Mouse (Mus musculus) midbrain, embryonic 10.5 days (tissue): ENCODE measurements around the gene Gnl2. TPM values are rescaled to one million over a fixed set of nuclear protein-coding genes. Genes with fewer than 3 reads are reported as not detected.

ENCODE experiments used
- polyA plus RNA-seq: library from polyadenylated mRNA; unstranded; fragments of >200 nt; fragmentation: Nextera tagmentation; extraction: Ambion mirVana; gene quantifications from 2 replicates; pipeline ENCODE4 v1.2.1, GENCODE M21; 2016

Gnl2 gene
- polyA plus RNA-seq, 1 experiment from 2014 or later, result 92.1 TPM

Other genes starting within 250 kb of the Gnl2 start
- 19.2 and 21.5 TPM in 2 replicates for gene Mtf1, start 214.5 kb upstream of the Gnl2 start, polyA plus RNA-seq
- 40.0 and 44.0 TPM in 2 replicates for gene Yrdc, start 165.9 kb upstream of the Gnl2 start, polyA plus RNA-seq
- gene 1110065P20Rik, start 165.4 kb upstream of the Gnl2 start, polyA plus RNA-seq, result 51.5 and 52.2 TPM in 2 replicates
- 4.2 and 4.8 TPM in 2 replicates for gene Maneal, start 154.4 kb upstream of the Gnl2 start, polyA plus RNA-seq
- 5.1 and 7.9 TPM in 2 replicates for gene Epha10, start 135.7 kb upstream of the Gnl2 start, polyA plus RNA-seq
- 17.4 and 18.9 TPM in 2 replicates for gene 9930104L06Rik, start 79.5 kb upstream of the Gnl2 start, polyA plus RNA-seq
- gene Cdca8, start 77.3 kb upstream of the Gnl2 start, polyA plus RNA-seq, result 271 and 298 TPM in 2 replicates
- gene Rspo1, start 30.2 kb upstream of the Gnl2 start, polyA plus RNA-seq, result 11.0 and 16.4 TPM in 2 replicates
- gene Dnali1, start 49.1 kb downstream of the Gnl2 start, polyA plus RNA-seq, result 0.32 and 0.56 TPM in 2 replicates
- gene Snip1, start 50.1 kb downstream of the Gnl2 start, polyA plus RNA-seq, result 31.4 and 32.3 TPM in 2 replicates
- gene Meaf6, start 68.5 kb downstream of the Gnl2 start, polyA plus RNA-seq, result 86.3 and 88.2 TPM in 2 replicates
- gene Zc3h12a, start 111.3 kb downstream of the Gnl2 start, polyA plus RNA-seq, result 0.30 and 0.46 TPM in 2 replicates